Mouse (Mus musculus): ENCODE measurements around the gene Tmem151a. TPM values are rescaled to one million over a fixed set of nuclear protein-coding genes. Genes with fewer than 3 reads are reported as not detected.

The Tmem151a gene
- total RNA-seq (2014; fragmentation: Nextera tagmentation) (5.1 TPM in 1 of 2 replicates, not detected in the other), total RNA-seq (2017) (0.62 TPM in 1 of 2 replicates, not detected in the other)

GRCm38 (mm10) chr19:5085145-5085863, at the start of gene Tmem151a:
Gene Tmem151a (minus strand): TSS chr19:5085531.
- peak; percentile 17; the same call in 1 of the 2 replicates for ATAC-seq (replicated peaks; ENCODE audit: poor library complexity, severe bottlenecking)

DNA sequence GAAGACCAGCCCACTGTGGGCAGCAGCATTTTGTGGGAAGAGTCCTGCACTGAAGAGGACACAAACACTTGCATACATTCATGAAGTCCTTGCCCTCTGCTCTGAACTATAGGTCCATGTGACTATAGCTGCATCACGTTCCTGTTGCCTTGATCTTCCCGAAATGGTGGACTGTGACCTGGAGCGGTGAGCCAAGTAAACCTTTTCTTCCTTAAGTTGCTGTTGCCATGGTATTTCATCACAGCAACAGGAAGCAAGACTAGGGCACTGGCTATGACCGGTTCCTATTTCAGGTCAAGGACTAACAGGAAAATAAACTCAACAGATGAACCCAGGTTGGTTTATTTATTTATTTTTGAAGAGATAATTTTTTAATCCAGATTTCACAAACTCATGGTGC, 45.9 kb upstream of the Tmem151a start:
- peak; percentile 58 for ATAC-seq (replicated peaks; ENCODE audit: poor library complexity, severe bottlenecking)

GRCm38 (mm10) chr19:5129770-5130169, 44.4 kb upstream of the Tmem151a start:
- no peak for ATAC-seq (replicated peaks; ENCODE audit: poor library complexity, severe bottlenecking)

DNA sequence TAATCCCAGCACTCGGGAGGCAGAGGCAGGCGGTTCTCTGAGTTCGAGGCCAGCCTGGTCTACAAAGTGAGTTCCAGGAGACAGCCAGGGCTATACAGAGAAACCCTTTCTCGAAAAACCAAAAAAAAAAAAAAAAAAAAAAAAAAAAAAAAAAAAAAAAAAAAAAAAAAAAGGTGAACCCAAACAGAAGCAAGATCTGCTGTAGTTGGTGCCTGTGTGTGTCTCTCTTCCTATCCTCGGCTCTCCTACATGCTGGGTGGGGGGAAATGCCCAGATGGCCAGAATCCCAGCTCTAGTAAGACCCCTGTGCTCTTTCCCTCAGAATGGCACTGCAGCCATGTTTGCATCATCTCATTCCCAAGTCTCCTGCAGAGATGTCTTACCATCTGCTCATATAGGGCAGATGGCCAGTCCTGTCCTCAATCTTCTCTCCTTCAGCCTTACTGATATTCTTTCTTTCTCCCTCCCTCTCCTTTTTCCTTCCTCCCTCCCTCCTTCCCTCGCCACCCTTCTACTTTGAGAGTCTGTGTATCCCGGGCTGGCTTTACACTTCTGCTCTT, 38.8 kb upstream of the Tmem151a start:
- ATAC-seq (replicated peaks; ENCODE audit: poor library complexity, severe bottlenecking) = no peak

GRCm38 (mm10) chr19:5123241-5123640, 37.9 kb upstream of the Tmem151a start:
- no peak for ATAC-seq (replicated peaks; ENCODE audit: poor library complexity, severe bottlenecking)

- no peak for ATAC-seq (replicated peaks; ENCODE audit: poor library complexity, severe bottlenecking)
Measured at GRCm38 (mm10) chr19:5122492-5122891, 37.2 kb upstream of the Tmem151a start.

DNA sequence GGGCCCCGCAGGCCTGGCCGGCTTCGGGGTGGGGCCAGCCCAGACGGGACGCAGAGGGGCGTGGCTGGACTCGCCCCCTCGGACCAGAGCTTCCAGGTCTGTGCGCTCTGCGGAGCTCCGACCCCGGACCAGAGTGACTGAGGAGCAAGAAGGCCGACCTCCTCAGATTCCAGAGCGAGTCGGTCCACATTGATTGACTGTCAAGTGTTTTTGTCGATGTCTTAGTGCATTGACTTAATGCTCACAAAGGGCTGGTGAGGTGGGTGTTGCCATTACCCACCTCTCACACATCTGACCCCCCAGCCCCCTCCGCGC, 33.0 kb upstream of the Tmem151a start, which contains the start of gene Klc2:
TSS of gene Klc2 (minus strand) at position 177 of the 315 bp plus-strand sequence.
- no peak; the same call in 1 of the 2 replicates for ATAC-seq (replicated peaks; ENCODE audit: poor library complexity, severe bottlenecking)

- ATAC-seq (replicated peaks; ENCODE audit: poor library complexity, severe bottlenecking) = peak; percentile 85
Measured at GRCm38 (mm10) chr19:5117494-5118383, 32.4 kb upstream of the Tmem151a start.

GRCm38 (mm10) chr19:5113783-5114182, 28.5 kb upstream of the Tmem151a start:
- no peak for ATAC-seq (replicated peaks; ENCODE audit: poor library complexity, severe bottlenecking)

GRCm38 (mm10) chr19:5109659-5110453, 24.5 kb upstream of the Tmem151a start:
- ATAC-seq (replicated peaks; ENCODE audit: poor library complexity, severe bottlenecking) = no peak

- ATAC-seq (replicated peaks; ENCODE audit: poor library complexity, severe bottlenecking) = no peak
Measured at GRCm38 (mm10) chr19:5108702-5109101, 23.4 kb upstream of the Tmem151a start.

DNA sequence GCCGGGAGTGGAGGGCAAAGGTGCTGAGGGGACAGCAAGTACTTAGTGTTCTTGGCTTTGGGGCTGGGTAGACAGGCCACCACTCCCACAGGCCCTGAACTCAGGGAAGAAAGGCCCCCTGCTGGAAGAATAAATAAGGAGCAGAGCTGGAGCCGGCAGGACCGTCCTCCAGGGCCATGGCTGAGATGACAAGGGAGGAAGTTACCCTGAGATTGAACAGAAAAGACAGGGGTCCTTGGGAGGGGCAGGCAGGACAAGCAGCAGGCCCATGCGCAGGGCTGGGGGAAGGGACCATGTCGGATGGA, 22.9 kb upstream of the Tmem151a start:
- peak; percentile 39 for ATAC-seq (replicated peaks; ENCODE audit: poor library complexity, severe bottlenecking)

GRCm38 (mm10) chr19:5107556-5108270, 22.4 kb upstream of the Tmem151a start:
- no peak for ATAC-seq (replicated peaks; ENCODE audit: poor library complexity, severe bottlenecking)

DNA sequence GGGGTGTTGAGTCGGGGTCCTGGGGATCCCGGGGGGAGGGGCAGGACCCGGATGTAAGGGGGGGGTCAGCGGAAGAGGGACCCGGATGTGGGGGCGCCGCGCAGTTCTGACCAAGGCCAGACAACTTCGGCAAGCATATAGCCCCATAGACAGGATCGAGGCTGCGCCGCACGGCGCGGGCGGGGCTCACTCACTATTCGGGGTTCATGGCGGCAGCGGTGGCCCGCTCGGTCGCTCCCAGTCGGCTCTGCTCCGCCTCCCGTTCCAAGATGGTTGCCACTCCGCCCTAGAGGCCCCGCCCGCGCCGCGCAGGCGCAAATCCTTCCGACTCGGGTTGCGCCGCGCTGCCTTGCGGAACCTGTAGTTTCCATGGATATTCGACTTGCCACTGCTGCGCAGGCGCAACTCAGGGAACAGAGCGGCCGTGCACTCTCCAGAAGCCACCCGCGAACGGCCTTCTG, 21.4 kb upstream of the Tmem151a start, which contains the start of gene Rab1b:
TSS of gene Rab1b (minus strand) at position 342 of the 461 bp plus-strand sequence.
- ATAC-seq (replicated peaks; ENCODE audit: poor library complexity, severe bottlenecking) = peak; percentile 90

GRCm38 (mm10) chr19:5106074-5106473, 20.7 kb upstream of the Tmem151a start:
- ATAC-seq (replicated peaks; ENCODE audit: poor library complexity, severe bottlenecking) = no peak

- peak; percentile 45 for ATAC-seq (replicated peaks; ENCODE audit: poor library complexity, severe bottlenecking)
Measured at GRCm38 (mm10) chr19:5098363-5099143, 13.2 kb upstream of the Tmem151a start, which contains the start of gene Cnih2. Gene Cnih2 (minus strand): TSS chr19:5098521.

DNA sequence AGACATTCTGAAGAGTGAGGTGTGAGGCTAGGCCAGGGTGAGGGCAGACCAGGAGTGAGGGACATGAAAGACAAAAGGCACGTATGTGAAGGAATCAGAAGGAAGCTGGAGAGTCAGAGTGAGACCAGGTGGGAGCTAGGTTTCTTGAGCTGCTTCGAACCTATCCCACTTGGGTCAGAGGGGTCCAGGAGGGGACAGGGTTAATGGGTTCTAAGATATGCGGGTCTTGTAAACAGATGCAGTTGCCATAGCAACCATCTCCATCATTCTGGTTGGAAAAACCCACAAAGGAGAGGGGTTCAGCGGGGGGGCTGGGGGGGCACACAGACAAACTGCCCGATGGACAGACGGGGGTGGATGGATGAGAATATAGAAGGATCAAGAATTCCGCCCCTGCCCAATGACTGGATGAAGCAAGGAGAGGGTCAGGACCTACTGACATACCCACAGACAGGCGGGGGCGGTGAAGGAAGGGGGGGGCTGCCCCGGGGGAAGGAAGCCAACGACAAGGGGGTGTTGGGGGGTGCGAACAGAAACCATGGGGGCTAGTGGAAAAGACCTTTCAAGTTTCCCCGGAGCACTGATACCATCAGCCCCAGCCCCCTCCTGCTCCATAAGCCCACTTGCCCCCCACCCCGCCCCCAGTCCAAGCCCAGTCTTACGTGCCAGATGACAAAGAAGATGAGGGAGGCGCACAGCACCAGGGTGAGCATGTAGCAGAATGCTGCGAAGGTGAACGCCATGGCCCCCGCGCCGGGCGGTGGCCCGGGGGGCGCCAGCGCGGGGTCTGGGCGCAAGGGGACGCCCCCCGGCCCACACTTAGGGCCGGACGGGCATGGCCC, 12.4 kb upstream of the Tmem151a start:
- ATAC-seq (replicated peaks; ENCODE audit: poor library complexity, severe bottlenecking) = no peak
